Mouse (Mus musculus) spleen, adult 12 weeks (tissue): ENCODE data around the gene Hoxc9.

Experiments used
- DNase-seq: peaks from one replicate; pipeline ENCODE4 v3.0.0; 2022; ENCODE audit warnings: low spot score

The Hoxc9 gene

GRCm38 (mm10) chr15:102976171-102976570 lies at the start of gene Hoxc9:
Hoxc9 (plus strand) TSS chr15:102976439.
- DNase-seq: no peak

DNA sequence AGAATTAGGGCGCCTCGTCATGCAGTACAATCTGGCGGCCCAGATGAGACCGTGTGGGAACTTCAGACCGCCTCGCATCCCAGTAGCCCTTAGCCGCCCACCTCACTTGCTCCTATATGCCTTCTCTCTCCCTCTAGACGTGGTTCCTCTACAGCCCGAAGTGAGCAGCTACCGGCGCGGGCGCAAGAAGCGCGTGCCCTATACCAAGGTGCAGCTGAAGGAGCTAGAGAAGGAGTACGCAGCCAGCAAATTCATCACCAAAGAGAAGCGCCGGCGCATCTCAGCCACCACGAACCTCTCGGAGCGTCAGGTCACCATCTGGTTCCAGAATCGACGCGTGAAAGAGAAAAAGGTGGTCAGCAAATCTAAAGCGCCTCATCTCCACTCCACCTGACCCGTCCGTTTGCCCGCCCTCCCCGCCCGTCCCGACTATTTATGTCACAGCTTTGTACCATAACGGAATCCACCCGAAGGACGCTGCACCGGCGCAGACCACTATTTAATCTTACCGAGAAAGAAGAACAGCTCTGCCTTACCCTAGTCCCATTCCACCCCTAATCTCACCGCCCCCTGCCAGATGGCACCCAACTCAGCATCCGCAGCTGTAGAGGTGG lies 49.1 kb upstream of the Hoxc9 start:
- DNase-seq: no peak

DNA sequence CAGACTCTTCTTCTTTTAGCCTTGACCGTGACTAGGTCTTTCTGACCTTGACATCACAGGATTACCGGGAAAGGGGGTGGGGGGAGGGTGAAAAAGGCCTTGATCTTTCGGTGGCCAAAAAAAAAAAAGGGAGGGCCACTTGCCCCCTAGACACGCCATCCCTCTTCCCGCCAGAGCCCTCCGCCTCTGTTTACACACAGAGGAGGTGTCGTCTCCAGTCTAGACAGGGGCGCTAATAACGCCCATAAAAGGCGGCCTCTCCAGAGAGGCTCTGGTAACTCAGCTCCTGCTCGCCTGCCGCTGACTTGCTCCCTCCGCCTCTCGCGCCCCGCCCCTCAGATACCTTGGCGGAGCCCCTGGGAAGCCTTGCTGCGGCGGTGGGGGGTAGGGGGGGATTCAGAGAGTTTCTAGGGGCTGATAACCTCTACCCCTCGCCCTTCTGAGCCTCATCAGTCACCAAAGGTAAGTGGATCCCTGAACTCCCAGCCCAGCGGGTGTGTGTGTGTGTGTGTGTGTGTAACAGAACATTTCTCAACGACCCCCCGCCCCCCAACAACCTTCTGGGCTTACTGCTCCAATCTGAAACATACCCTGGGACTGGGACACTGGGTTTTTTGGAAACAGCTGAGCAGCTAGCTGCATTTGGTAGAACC lies 44.4 kb upstream of the Hoxc9 start:
- no peak for DNase-seq

DNA sequence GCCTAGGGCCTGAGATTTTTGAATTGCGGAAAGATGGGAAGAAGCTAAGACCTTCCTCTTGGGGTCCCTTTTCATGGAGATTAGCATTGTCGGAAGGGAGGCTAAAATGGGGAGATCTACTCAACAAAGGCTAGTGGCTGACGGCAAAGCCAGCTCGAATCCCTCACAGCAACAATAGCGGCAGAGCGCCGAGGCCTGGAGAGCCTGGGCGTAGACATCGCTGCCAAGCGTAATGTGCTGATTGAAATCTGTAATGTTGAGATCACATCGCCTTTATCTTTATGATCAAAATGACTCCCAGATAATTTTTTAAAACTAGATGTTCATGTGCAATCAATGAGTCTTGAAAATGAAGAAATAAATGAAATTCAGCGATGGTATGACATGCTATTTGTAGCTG lies 41.8 kb upstream of the Hoxc9 start:
- DNase-seq: no peak

GRCm38 (mm10) chr15:102934897-102935296 lies 41.3 kb upstream of the Hoxc9 start:
- no peak for DNase-seq

- no peak for DNase-seq
Measured at GRCm38 (mm10) chr15:102936279-102936972, 39.8 kb upstream of the Hoxc9 start, which contains the start of gene Hoxc12. Hoxc12 (plus strand) TSS chr15:102936757.

GRCm38 (mm10) chr15:102937036-102937666 lies 39.1 kb upstream of the Hoxc9 start:
- no peak for DNase-seq

- DNase-seq: no peak
Measured at GRCm38 (mm10) chr15:102939256-102940155, 36.7 kb upstream of the Hoxc9 start.

DNA sequence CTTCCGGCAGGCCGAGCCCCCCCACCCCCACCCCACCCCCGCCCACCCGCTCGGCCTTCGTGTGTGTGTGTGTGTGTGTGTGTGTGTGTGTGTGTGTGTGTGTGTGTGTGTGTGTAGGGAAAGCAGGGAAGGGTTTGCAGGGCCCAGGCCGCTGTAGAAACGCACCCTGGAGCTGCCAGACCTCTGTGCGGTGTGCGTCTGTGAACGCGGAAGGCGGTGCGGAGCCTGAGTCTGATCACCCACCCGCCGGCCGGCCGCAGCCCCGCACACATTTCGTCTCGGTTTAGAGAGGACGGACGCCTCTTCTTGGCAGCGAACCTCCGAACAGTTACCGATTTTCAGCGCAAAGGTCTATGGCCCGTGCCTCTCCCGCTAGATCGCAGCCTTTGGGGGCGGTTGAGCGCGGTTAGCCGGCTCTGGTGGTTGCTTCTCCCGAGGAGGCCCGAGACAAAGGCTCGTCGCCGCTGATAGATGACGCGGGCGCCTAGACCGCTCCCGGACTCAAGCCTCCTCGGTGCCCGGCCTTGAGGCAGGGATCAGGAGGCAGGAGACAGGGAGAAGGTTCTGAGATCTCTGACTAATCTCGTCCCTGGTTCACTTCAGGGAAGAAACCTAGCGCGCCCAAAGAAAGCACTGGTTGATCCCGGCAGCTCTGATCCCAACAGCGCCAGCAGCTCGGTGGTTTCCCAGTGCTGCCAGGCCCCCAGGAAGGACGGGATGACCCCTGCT lies 33.3 kb upstream of the Hoxc9 start:
- no peak for DNase-seq

DNA sequence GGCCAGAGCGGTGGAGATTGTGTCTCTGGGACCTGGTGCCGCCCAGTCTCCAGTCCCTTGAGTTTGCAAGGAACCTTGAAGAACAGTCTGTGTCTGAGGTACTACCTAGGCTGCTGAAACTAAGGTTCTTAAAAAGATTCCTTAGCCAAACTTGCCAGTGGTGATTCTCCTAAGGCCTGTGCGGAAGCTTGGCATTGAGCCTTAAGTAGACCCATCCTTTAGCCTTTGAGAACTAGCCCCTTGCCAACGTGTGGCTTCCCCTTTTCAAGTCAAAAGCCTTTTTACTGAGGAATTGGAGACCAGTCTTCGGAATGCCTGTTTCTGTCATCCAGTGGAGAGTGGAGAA lies 32.8 kb upstream of the Hoxc9 start:
- no peak for DNase-seq

DNA sequence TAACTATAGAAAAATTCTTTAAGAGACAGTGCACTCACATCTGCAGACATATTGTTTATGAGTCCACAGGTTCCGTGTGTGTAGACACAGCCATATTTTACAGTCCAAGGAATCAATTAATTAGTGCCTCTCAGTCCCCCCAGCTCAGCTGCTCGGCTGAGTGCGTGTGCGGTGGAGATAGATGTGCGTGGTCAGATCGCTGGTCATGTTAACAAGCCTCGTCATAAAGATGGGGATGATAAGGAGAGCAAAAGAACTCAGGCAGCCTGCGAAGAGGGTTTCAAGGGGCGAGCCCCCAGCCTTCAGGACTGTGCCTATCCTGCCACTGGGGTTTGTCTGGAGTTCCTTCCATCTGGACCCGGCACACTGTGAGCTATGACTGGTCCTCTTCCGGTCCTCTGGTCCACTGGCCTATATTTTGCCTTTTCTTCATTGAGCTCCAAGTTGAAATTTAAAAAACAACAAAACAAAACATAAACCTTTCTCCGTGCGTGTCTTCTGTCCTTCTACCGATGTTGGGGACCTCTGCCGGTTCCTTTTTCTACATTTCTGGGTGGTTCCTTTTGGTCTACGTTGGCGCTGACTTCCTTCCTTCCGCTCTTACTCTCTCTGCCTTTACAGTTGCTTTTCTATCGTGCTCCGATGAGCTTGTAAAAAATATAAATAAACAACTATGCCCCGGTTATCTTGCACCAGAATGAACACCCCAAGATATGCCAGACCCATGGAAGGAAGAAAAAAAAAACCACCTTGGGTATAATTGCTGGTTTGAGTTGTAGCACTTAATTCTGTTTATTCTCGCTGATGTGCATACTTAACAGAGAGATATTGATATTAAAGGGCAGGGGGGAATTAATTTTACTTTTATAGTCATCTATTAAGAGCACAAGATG lies 30.8 kb upstream of the Hoxc9 start:
- no peak for DNase-seq

GRCm38 (mm10) chr15:102947276-102947675 lies 29.0 kb upstream of the Hoxc9 start:
- DNase-seq: no peak

- no peak for DNase-seq
Measured at GRCm38 (mm10) chr15:102948842-102949241, 27.4 kb upstream of the Hoxc9 start.

GRCm38 (mm10) chr15:102949696-102950095 lies 26.5 kb upstream of the Hoxc9 start:
- DNase-seq: no peak

- DNase-seq: no peak
Measured at GRCm38 (mm10) chr15:102950877-102951276, 25.4 kb upstream of the Hoxc9 start.

GRCm38 (mm10) chr15:102953561-102953960 lies 22.7 kb upstream of the Hoxc9 start:
- DNase-seq: no peak

GRCm38 (mm10) chr15:102954192-102955006 lies 21.8 kb upstream of the Hoxc9 start, which contains the start of gene Hoxc11:
Hoxc11 (plus strand) TSS chr15:102954427.
- no peak for DNase-seq

DNA sequence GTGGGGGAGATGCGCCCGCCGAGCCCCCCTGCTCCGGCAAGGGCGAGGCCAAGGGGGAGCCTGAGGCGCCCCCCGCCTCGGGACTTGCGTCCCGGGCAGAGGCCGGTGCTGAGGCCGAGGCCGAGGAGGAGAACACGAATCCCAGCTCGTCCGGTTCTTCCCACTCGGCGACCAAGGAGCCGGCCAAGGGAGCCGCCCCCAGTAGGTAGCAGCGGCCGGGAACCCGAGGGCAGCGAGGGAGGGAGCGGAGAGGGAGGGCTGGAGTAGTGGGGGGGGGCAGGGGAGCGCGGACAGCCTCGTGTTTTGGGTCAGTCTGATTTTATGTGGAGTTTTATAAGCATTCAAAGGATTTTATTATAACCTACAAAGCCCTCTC lies 21.2 kb upstream of the Hoxc9 start:
- no peak for DNase-seq
